Mouse (Mus musculus) neural tube, embryonic 13.5 days (tissue): ENCODE measurements at regions not wholly inside any gene's neighbourhood (a gene's known extent, or its start where the extent isn't known, plus 50 kb on each side); places are given as distances from the start of the nearest gene placed in this dataset.

Experiments used
- ATAC-seq: fragments of 200-750 bp; cut with Nextera tagmentation; 2 replicates; pipeline ENCODE4 v1.8.0; 2017; ENCODE audit warnings: low read depth, mild to moderate bottlenecking, moderate TSS enrichment, moderate library complexity
- H3K27ac ChIP-seq: fragments of 300-500 bp; sonication (generic); replicated peaks from 2 replicates; pipeline ENCODE4 v1.5.1; 2015; ENCODE audit warnings: moderate library complexity, mild to moderate bottlenecking, inconsistent platforms
- H3K27me3 ChIP-seq: fragments of 300-500 bp; sonication (generic); 2 replicates; pipeline ENCODE4 v1.6.1; 2015; ENCODE audit warnings: mild to moderate bottlenecking, inconsistent platforms
- H3K36me3 ChIP-seq: fragments of 300-500 bp; sonication (generic); 2 replicates; pipeline ENCODE4 v1.6.1; 2015; ENCODE audit warnings: mild to moderate bottlenecking, inconsistent platforms
- H3K4me1 ChIP-seq: fragments of 300-500 bp; sonication (generic); replicated peaks from 2 replicates; pipeline ENCODE4 v1.6.1; 2015; ENCODE audit warnings: inconsistent platforms
- H3K4me2 ChIP-seq: fragments of 300-500 bp; sonication (generic); 2 replicates; pipeline ENCODE4 v1.6.1; 2015; ENCODE audit warnings: inconsistent platforms, mild to moderate bottlenecking, moderate library complexity
- H3K4me3 ChIP-seq: fragments of 300-500 bp; sonication (generic); 2 replicates; pipeline ENCODE4 v1.5.1; 2015; ENCODE audit warnings: mild to moderate bottlenecking, inconsistent platforms
- H3K9ac ChIP-seq: fragments of 300-500 bp; sonication (generic); 2 replicates; pipeline ENCODE4 v1.6.1; 2015; ENCODE audit warnings: moderate library complexity, mild to moderate bottlenecking, inconsistent platforms
- H3K9me3 ChIP-seq: fragments of 300-500 bp; sonication (generic); 2 replicates; pipeline ENCODE4 v1.6.1; 2016; ENCODE audit warnings: inconsistent platforms
- WGBS: fragments of 180-500 bp; shearing (Covaris S2); methylation state at CpG from one replicate; pipeline ENCODE4 v1.1.7; 2015; 5-methylcytosine and 5-hydroxymethylcytosine counted together

DNA sequence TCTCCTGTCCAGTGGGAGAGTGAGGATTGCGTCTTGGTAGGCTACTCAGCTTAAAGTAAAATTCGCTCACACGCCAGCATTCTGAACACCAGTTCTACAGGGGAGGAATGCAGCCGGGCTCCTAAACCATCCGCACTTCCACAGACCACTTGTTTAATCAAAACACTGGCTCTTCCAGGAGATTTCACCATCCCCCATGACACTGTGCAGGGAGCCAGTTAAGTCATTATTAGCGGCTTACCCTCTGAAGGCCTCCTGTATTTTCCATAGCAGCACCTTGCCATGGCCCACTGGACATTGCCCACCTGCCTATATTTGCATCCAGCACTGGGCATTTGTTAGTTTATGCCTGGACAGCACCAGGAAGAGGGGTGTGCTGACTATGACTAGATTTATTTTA lies 355.5 kb downstream of the Cdh26 start:
- peak overlapping the region; percentile 38; the same call in 1 of the 2 replicates for H3K27ac ChIP-seq
- H3K4me3 ChIP-seq, result no peak overlapping the region
- H3K4me1 ChIP-seq, result peaks cover 23% of the 10 kb centered on the region
- H3K36me3 ChIP-seq, result no peaks in the 10 kb centered on the region
- H3K9me3 ChIP-seq, result no peaks in the 10 kb centered on the region
- H3K27me3 ChIP-seq, result no peaks in the 10 kb centered on the region
- no peak overlapping the region for H3K9ac ChIP-seq
- H3K4me2 ChIP-seq, result peak overlapping the region; percentile 9; the same call in 1 of the 2 replicates
- ATAC-seq, result no peak
- WGBS, result 56% methylated on average over 6 of the region's 6 CpGs

DNA sequence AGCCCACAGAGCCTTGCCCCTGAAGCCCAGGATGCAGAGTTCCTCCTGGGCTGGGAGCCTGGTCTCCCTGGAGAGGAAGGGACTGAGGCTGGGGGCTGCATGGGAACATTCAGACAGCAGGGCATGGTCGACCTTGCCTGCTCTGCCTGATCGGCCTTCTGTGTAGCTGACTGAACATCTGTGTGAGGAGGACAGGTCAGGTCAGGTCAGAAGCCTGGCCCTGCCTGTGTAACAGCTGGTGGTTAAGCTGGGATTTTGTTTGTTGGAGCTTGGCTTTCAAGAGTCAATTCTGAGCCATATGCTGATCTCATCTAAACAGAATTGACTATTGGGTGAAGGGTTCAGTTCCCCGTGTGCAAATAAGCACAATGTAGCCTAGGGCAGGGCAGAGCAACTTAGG lies 365.5 kb downstream of the Cdh26 start:
- no peak overlapping the region for H3K4me3 ChIP-seq
- ATAC-seq, result no peak
- no peaks in the 10 kb centered on the region for H3K9me3 ChIP-seq
- 54% methylated on average over 3 of the region's 3 CpGs for WGBS
- no peaks in the 10 kb centered on the region for H3K4me1 ChIP-seq
- no peak overlapping the region for H3K9ac ChIP-seq
- no peak overlapping the region for H3K27ac ChIP-seq
- no peak overlapping the region for H3K4me2 ChIP-seq
- no peaks in the 10 kb centered on the region for H3K36me3 ChIP-seq
- no peaks in the 10 kb centered on the region for H3K27me3 ChIP-seq

DNA sequence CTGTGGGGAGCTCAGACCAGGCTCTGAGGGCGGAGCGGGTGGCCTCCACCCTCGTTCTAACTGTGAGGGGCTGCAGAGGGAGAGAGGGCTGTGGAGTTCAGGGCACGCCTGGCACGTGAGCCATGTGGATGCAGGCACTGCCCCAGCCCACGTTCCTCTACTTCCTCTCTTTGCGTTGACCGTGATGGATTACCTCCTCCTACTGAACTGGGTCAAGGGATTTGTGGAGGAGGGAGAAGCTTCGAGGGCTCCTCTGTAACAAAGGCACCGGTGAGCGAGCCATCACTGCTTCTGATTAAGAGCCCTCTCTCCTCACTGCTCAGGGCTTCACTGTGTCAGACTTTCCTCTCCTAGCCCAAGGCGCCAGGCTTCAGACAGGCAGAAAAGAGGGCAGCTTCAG lies 371.1 kb downstream of the Cdh26 start:
- no peak overlapping the region for H3K27ac ChIP-seq
- H3K4me3 ChIP-seq, result no peak overlapping the region
- no peaks in the 10 kb centered on the region for H3K36me3 ChIP-seq
- no peak overlapping the region for H3K9ac ChIP-seq
- no peaks in the 10 kb centered on the region for H3K4me1 ChIP-seq
- H3K9me3 ChIP-seq, result no peaks in the 10 kb centered on the region
- 48% methylated on average over 12 of the region's 12 CpGs for WGBS
- H3K27me3 ChIP-seq, result no peaks in the 10 kb centered on the region
- no peak for ATAC-seq
- no peak overlapping the region for H3K4me2 ChIP-seq

DNA sequence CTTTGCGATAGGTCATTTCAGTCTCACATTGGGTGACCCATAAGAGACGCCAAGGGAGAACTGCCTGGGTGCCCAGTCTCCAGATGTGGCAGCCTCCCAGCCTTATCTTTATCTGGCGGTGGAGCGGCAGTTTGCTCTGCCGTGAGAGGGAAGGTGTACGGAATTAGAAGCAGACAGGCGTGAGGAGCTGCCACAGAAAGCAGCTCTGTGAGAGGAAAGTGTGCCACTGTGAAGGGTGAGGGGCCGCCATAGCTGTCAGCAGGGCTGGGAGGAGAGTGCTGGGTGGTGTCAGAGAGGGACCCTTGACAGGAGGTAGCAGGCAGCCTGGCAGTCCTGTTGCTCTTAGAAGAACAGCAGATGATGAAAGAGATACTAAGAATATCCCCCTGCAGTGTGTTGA lies 375.0 kb downstream of the Cdh26 start:
- ATAC-seq, result no peak
- Histone ChIP-seq H3K4me2 (no peak overlapping the region), H3K27ac (no peak overlapping the region), H3K4me3 (no peak overlapping the region), H3K4me1 (no peaks in the 10 kb centered on the region; the same call in 1 of the 2 replicates), H3K9me3 (no peaks in the 10 kb centered on the region), H3K36me3 (no peaks in the 10 kb centered on the region), H3K9ac (no peak overlapping the region), H3K27me3 (no peaks in the 10 kb centered on the region)
- WGBS, result 88% methylated on average over 8 of the region's 8 CpGs

DNA sequence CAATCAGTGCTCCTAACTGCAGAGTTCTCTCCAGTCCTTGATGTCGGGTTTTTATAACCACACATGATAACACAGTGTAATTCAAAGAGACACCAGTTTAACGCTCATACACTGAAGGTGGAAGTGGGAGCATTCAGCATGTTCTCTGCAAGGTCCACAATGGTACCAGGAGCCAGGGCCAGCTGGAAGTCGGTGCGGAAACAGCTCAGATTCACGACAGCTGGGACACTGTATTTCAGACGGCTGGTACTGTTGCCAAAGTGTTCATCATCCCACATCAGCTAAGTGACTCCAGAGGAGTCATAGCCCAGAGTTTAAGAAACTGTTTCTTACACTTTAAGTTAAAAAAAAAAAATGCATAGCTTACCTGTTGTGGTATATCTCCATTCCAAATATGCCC lies 391.2 kb downstream of the Cdh26 start:
- Histone ChIP-seq H3K4me3 (no peak overlapping the region), H3K4me2 (no peak overlapping the region), H3K27ac (no peak overlapping the region), H3K9ac (no peak overlapping the region), H3K9me3 (no peaks in the 10 kb centered on the region), H3K36me3 (no peaks in the 10 kb centered on the region), H3K27me3 (no peaks in the 10 kb centered on the region), H3K4me1 (peaks cover 9% of the 10 kb centered on the region; the same call in 1 of the 2 replicates)
- 81% methylated on average over 6 of the region's 6 CpGs for WGBS
- no peak for ATAC-seq

DNA sequence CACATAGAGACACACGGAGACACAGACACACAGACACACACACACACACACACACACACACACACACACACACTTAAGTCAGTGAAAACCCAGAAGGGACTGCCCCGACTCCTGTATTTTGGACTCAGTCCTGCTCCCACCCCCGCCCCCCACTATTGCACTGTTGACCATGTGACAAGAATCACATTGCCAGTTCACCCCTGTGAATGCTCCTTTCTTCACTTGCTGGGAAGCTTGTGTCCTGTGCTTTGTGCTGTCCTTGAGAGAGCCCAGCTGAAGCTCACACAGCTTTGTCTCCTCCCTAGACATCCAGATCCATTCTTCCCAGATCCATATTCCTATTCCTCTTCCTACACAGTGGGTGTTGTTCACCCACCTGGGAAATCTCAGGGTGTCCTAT lies 400.0 kb downstream of the Cdh26 start:
- H3K9ac ChIP-seq, result no peak overlapping the region
- no peaks in the 10 kb centered on the region for H3K36me3 ChIP-seq
- no peaks in the 10 kb centered on the region for H3K9me3 ChIP-seq
- no peaks in the 10 kb centered on the region; the same call in none of the 2 replicates for H3K27me3 ChIP-seq
- H3K4me3 ChIP-seq, result no peak overlapping the region
- WGBS, result 77% methylated on average over 3 of the region's 3 CpGs
- no peak overlapping the region for H3K4me2 ChIP-seq
- H3K4me1 ChIP-seq, result peaks cover 14% of the 10 kb centered on the region; the same call in 1 of the 2 replicates
- no peak for ATAC-seq
- H3K27ac ChIP-seq, result no peak overlapping the region

DNA sequence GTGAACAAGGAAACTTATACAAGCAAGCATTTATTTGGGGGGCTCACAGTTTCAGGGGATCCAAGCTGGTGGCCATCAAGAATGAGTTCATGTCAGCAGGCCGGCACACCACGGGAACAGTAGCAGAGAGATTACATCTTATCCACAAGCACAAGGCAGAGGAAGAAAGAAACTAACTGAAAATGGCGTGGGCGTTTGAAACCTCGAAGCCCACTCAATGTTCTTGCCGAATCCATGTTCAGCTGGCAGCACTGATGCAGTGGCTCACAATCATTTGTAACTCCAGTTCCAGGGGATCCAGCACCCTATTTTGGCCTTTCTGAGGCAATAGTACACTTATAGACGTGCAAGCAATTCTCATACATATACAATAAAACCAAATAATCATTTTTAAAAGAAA lies 404.7 kb downstream of the Cdh26 start:
- Histone ChIP-seq H3K4me3 (no peak overlapping the region), H3K9me3 (no peaks in the 10 kb centered on the region), H3K4me1 (peaks cover 27% of the 10 kb centered on the region), H3K9ac (no peak overlapping the region), H3K27me3 (no peaks in the 10 kb centered on the region; the same call in 1 of the 2 replicates), H3K27ac (no peak overlapping the region), H3K4me2 (no peak overlapping the region), H3K36me3 (no peaks in the 10 kb centered on the region)
- no peak for ATAC-seq
- 90% methylated on average over 7 of the region's 7 CpGs for WGBS

DNA sequence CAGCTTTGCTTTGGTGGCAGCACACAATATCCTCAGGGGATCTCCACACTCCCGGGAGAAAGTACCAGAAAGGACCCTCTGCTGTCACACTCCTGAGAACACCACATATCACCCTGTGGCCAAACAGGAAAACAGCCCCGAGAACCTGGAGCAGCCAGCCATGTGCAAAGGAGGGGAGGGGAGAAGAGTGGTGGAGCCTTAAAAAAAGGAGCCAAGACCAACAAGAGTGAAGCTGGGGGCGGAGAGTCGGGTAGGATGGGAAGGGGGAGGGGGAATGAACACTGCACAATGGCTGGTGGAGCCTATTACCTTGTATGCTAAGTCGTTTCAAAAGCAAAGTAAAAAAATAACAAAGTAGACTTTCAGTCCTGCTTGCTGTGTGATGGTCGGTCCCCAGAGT lies 408.2 kb downstream of the Cdh26 start:
- Histone ChIP-seq H3K27ac (no peak overlapping the region), H3K4me3 (no peak overlapping the region), H3K9me3 (no peaks in the 10 kb centered on the region), H3K4me2 (no peak overlapping the region), H3K9ac (no peak overlapping the region), H3K27me3 (no peaks in the 10 kb centered on the region; the same call in 1 of the 2 replicates), H3K4me1 (peaks cover 35% of the 10 kb centered on the region), H3K36me3 (no peaks in the 10 kb centered on the region)
- no peak; the same call in 1 of the 2 replicates for ATAC-seq
- 18% methylated on average over 6 of the region's 6 CpGs for WGBS

DNA sequence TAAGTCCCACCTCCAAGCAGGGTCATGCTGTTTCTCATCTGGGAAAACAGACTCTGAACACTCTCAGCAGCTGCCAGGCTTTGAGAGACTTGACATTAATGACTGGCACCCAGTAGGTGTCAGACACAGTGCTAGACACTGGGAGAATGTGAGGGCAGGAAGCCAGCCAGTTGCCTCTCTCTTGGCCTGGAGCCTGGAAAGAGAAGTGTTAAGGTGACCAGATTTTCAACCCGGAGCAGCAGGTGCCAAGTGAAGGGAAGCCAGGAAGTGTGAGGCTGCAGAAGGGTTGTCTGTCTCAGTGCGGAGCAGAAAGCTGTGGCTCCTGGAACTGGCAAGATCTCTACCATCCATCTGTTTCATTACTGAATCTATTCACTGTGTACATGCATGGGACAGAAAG lies 410.6 kb downstream of the Cdh26 start:
- no peaks in the 10 kb centered on the region for H3K27me3 ChIP-seq
- no peaks in the 10 kb centered on the region for H3K9me3 ChIP-seq
- H3K36me3 ChIP-seq, result no peaks in the 10 kb centered on the region
- H3K9ac ChIP-seq, result no peak overlapping the region
- no peak overlapping the region for H3K4me3 ChIP-seq
- no peak overlapping the region for H3K27ac ChIP-seq
- 67% methylated on average over 2 of the region's 2 CpGs for WGBS
- no peak for ATAC-seq
- no peak overlapping the region for H3K4me2 ChIP-seq
- H3K4me1 ChIP-seq, result peaks cover 44% of the 10 kb centered on the region

DNA sequence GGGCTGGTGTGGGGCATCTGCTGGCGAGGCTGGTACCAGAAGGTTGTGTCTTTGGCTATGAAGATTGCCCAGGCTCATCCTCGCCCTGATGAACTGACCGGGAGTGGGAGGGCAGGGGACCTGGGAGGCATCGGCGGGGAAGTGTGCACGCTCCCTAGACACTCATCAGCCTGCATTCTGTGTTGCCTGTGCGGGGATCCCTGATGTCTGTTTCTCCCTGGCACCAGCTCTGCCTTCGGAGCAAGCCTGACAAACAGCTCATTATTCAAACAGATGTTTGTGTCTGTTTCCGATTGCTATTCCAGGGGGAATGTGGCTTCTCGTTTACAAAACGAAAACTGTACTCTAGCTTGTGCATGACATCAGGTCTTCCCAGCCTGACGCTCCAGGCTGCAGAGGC lies 412.3 kb downstream of the Cdh26 start:
- Histone ChIP-seq H3K27me3 (no peaks in the 10 kb centered on the region), H3K4me3 (no peak overlapping the region), H3K4me2 (peak overlapping the region; percentile 15; the same call in 1 of the 2 replicates), H3K36me3 (no peaks in the 10 kb centered on the region), H3K9ac (no peak overlapping the region), H3K9me3 (no peaks in the 10 kb centered on the region), H3K4me1 (peaks cover 44% of the 10 kb centered on the region), H3K27ac (peak overlapping the region; percentile 59; the same call in 1 of the 2 replicates)
- 47% methylated on average over 12 of the region's 12 CpGs for WGBS
- ATAC-seq, result peak; percentile 51; the same call in 1 of the 2 replicates

DNA sequence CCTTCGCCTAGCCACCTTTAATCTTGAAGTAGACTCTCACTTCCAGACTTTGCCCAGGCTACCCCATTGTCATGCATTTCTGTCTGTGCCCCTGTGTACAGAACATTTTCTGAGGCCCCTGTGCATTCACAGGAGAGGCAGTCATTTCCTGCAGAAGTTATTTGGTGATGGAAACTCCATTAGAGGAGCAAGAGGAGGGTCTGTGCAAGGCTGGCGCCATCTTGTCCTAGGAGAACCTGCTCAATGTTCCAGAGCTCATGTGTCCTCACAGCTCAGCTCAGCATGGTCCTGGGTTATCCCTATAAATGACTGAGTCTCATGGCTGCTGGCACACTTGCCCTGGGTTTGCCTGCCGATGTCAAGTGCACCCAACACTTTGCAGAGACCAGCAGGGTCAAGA lies 413.1 kb downstream of the Cdh26 start:
- H3K4me3 ChIP-seq, result no peak overlapping the region
- H3K9ac ChIP-seq, result no peak overlapping the region
- 86% methylated on average over 3 of the region's 3 CpGs for WGBS
- H3K4me2 ChIP-seq, result no peak overlapping the region
- H3K27ac ChIP-seq, result no peak overlapping the region
- no peaks in the 10 kb centered on the region for H3K27me3 ChIP-seq
- no peak for ATAC-seq
- peaks cover 42% of the 10 kb centered on the region for H3K4me1 ChIP-seq
- H3K9me3 ChIP-seq, result no peaks in the 10 kb centered on the region
- H3K36me3 ChIP-seq, result no peaks in the 10 kb centered on the region

DNA sequence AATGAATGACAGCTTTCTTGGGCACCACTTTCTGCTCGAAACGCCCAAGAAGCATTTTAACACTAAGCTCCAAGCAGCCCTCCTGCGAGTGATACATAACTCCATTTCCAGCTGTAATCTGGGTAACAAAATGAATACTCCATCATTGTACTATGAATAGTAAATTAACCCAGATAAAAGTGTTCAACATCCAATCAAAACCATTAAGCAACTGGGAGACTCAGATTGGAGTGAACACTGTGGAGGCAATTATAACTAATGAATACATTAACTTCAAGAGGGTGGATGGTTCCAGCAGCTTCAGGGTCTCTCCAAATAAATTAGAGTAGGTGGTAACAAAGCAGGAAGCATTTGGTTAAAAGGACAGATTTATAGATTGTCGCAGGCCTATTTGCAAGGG lies 414.2 kb downstream of the Cdh26 start:
- H3K4me1 ChIP-seq, result peaks cover 31% of the 10 kb centered on the region
- H3K9me3 ChIP-seq, result no peaks in the 10 kb centered on the region
- no peak for ATAC-seq
- no peak overlapping the region for H3K9ac ChIP-seq
- H3K36me3 ChIP-seq, result no peaks in the 10 kb centered on the region
- H3K4me2 ChIP-seq, result no peak overlapping the region
- WGBS, result 63% methylated on average over 4 of the region's 4 CpGs
- no peak overlapping the region for H3K4me3 ChIP-seq
- no peak overlapping the region for H3K27ac ChIP-seq
- H3K27me3 ChIP-seq, result no peaks in the 10 kb centered on the region

DNA sequence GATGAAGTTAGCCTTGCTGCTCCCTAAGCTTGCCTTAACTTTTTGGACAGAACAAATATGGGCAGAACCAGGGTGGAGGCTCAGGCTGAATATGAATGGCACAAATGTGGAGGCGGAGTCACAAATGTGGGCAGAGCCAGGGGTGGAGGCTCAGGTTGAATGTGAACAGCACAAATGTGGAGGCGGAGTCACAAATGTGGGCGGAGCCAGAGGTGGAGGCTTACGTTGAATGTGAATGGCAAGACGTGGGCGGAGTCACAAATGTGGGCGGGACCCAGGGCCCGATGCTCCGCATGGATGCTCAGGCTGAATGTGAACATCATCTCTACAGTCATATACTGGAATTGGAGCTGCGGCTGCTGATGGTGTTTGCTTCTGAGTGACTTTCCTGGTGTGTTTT lies 420.0 kb downstream of the Cdh26 start:
- ATAC-seq, result no peak
- Histone ChIP-seq H3K36me3 (no peaks in the 10 kb centered on the region), H3K27me3 (no peaks in the 10 kb centered on the region), H3K4me1 (no peaks in the 10 kb centered on the region; the same call in 1 of the 2 replicates), H3K27ac (no peak overlapping the region), H3K4me2 (no peak overlapping the region), H3K9ac (no peak overlapping the region), H3K4me3 (no peak overlapping the region), H3K9me3 (no peaks in the 10 kb centered on the region)
- WGBS, result 88% methylated on average over 10 of the region's 10 CpGs
